Mouse (Mus musculus): ENCODE results near the gene Shank3.

The Shank3 gene

DNA sequence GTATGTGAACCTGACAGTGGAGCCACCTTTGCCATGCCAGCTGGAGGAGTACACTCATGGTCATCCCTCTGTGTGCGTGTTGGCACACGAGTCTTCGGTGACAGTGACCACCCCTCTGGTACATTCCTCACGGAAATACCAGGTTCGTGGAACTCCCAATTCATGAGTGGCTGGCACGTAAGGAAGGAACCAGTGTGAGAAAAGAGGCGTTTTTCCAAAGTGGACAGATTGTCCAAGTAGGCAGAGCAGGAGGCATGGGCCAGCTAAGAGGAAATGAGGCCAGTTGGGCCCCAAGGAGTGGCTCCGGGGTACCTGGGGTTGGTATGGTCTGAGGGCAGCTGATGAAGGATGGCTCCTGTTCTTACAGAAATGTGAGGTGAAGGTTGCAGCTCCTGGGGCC, 26.0 kb downstream of the Shank3 start:
- no peak for DNase-seq

DNA sequence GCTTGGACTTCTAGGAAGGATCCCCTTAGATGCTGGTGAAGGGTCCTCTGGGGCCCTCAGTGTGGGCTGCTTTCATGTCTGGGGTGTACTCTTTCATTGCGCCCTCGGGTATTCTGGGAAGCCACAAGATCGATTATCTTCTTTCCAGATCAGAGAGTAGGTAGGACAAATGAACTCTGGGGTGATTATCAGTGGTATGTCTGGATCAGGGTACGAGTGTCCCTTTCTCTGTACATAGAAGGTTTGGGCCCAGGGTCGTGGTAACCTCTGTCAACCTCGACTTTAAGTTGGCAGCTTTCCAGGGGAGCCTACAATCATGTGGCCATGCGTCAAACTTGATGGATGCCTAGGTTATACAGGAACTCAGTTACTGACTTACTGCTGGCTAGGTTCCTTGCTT, 26.5 kb downstream of the Shank3 start:
- no peak for DNase-seq

DNA sequence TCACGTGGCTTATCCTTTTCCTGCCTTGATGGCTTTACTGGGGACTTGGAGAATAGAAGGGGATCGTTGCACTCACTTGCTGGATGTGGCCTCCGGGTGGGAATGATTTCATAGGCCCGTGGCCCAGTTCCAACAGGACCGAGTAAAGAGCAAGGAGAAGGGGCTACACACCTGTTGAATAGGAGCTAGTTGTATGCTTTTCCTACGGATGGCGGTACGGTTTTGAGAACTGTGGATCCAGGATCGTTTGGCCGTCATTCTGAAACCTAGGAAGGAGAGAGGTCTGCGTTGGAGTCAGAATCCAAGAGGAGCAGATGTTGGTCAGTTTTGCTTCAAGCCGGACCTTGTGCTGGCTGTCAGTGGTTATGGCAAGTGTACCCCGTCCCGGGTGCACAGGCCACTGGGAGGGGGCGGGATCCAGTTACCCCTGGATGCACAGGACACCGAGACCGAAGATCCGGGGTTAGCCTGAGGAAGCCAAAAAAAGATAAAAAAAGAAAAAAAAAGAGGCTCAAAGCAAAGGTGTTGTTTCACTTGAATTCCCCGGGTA, 27.4 kb downstream of the Shank3 start:
- DNase-seq = no peak

DNA sequence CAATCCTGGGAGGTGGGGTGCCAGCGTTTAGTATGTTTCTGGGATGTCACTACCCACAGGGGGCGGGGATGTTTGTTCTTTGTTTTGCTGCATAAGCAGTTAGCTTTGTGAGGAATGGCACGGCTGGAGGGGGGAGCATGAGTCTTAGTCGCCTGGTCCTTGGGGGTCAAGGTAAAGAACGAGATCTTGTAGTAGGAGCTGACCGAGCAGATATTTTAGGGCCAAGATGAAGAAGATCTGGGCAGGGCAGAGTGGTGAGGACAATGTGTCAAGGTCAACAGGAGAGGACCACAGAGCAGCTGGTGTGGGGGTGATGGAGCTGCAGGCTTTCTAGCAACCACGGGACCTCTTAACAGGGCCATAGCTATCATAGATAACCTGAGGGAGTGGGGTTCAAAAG, 28.0 kb downstream of the Shank3 start:
- no peak for DNase-seq

DNA sequence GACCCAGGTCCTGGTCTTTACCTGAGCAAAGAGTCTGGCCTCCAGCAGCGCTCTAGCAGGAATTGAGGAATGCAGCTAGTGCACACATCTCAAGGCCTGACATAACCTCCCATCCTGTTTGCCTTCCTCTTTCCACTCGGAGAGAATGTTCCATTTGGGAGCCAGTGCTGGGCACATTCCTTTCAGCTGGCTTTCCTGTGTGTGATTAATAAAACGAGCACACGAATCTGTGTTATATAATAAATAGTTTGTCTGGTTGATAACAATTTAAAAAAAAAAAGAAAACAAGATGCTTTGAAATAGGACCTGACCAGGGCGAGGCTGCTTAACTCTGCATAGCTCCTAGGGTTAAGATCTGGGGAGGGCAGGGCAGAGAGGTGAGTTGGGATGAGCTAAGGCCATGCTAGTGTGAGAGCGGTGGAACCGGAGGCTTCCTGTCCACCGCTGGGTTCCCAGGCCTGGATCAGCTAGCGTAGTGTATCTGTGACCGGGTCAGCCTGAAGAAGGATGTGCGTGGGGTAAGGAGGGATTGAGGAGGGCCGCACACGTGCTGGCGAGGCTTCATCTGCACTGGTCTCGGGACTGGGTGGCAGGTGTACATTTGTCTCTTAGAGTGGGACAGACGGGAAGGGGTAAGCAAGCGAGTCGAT, 28.9 kb downstream of the Shank3 start:
- peak in 1 of 2 experiments; percentile 16 for DNase-seq

DNA sequence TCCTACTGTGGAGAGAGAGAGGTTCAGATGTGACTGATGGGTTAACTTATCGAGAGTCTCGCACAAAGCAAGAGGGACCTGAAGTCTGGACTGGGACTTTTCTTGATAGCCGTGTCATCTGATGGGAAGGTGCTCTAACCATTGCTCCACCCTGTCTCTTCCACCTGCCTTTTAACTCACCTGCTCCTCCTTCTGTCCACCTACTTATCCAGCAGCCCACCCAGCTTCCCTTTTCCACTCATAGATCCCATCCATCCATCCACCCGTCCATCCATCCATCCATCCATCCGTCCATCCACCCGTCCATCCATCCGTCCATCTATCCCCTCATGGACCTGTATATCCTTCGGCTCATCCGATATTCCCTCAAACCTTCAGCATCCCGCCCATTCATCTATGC, 29.5 kb downstream of the Shank3 start:
- DNase-seq = no peak

DNA sequence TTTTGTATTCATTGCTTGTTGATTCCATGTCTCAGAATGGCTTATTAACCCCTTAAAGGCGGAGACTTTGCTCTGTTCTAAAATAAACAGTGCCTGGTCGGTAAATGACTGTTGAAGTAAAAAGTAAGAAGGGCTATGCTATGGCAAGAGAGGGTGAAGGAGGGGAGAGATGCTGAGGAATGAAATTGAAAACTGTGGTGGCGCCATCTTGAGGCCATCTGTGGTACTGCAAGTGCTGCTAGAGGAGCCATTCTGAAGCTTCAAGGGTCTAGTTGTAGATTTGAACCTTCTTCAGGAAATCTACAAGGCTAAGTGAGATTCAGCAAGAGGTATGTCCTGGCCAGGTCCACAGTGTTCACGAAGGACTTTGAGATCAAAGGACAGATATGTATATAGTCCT, 30.9 kb downstream of the Shank3 start:
- peak; percentile 24 to 64 for DNase-seq

DNA sequence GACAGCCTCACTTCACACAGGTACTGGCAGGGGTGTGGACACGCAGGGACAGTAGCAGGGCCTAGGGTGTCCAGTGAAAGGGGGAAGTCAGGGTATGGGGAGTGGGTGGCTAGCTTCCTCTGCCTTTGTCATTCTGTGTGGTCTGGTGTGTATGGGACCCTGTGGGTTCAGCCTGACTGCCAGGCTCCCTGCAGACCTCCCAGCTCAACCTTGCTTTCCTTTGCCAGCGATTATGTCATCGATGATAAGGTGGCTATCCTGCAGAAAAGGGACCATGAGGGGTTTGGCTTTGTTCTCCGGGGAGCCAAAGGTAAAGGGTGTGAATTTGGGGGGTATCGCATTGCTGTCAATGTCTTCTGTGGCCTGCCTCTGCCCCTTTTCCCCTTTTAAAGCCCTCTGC, 32.0 kb downstream of the Shank3 start:
- no peak for DNase-seq

DNA sequence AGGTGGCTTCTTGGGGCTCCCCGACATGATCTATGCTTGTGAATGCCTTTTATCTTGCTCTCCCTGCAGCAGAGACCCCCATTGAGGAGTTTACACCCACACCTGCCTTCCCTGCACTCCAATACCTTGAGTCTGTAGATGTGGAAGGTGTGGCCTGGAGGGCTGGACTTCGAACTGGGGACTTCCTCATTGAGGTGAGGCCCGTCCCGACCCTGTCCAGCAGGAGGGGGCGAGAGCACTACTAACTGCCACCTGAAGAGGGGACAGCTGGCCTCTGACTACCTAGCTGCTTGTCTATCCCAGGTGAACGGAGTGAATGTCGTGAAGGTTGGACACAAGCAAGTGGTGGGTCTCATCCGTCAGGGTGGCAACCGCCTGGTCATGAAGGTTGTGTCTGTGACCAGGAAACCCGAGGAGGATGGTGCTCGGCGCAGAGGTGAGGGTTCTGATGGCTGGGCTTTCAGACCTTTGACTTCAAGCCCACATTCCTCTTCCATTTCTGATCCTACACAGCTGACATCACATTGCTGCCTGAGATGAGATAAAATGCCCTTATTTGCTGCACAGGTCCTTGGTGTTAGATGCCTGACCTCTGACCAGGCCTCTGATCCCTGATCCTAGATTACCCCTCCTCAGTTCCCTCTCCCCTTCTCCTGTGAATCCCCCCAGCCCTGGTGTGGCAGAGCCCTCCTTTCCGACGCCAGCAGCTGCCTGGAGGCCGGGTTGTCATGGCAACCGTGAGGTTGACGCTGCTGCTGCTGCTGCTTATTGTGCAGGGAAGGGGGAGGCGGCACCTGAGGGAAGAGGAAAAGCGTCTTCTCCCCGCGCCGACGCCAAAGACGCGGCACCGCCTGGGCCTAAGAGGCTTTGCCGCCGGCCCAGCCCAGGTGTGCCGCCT, 32.9 kb downstream of the Shank3 start:
- no peak for DNase-seq

DNA sequence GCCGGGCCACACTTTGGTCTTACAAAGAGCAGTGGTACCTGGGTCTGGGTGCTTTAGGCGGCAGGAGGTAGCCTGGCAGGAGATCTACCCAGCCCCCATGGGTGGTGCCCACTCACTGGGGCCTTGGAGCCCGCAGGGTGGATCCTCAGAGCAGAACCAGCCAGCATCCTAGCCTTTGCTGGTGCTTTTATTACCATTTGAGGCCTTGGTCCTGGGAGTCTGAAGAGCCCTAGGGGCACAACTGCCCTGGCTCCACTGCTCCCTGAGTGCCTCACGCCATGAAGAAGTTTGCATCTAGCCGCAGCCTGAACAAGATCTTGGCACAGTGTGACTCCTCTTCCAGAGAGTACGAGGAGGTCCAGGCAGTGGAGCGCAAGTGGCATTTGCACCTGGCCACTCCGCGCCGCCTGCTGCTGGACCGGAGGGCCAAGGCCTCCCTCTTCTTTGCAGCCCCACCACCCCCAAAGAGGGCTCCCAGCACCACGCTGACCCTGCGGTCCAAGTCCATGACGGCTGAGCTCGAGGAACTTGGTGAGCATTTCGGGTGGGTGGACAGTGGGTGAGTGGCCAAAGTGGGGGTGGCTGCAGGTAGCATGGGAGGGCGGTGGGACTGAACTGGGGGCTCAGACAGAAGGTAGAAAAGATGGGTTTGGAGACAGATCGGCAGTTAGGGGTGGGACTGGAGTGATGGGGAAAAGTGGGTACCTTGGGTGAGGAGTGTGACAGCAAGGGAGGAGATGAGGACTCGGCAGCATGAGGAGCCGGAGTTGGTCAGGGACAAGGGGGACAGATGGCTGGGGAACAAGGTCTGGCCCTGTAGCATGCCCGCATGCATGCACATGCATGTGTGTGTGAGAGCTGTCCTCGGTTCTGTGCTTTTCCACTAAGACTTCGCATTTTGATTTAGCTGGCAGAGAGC, 33.8 kb downstream of the Shank3 start:
- DNase-seq = no peak

DNA sequence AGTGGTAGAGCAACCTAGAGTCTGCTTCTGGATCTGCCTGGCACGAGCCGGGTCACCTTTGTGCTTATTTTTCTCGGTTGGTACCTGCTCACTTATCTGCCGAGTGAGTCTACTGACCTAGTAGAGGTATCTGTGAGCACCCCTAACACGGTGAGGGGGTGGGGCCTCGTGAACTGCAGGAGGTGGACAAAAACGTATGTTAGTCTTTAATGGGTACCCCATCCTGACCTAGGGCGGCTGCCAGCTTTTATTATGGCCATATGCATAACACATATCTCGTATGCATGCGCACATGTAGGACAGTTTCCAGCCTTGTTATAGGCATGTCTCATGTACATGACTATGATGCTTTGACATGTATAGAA, 34.4 kb downstream of the Shank3 start:
- DNase-seq = no peak

DNA sequence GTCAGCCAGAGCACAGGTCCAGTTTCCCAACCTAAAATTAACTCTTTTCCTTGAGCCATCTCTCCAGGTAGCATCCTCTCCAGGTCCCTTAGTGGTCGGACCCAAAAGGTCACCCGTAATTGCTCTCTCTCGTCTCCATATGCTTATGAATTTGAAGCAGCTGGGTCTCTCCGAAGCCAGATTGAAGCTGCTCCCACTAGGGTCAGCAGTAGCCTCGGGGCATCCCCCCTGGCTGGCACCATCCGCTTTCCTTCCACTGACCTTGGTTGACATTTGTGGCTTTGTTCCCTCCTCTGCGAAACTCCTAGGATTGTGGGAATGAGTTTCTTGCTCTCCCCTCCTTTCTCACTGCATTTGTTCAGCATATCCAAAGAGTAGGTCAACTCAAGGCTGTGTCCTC, 44.7 kb downstream of the Shank3 start:
- DNase-seq = no peak

DNA sequence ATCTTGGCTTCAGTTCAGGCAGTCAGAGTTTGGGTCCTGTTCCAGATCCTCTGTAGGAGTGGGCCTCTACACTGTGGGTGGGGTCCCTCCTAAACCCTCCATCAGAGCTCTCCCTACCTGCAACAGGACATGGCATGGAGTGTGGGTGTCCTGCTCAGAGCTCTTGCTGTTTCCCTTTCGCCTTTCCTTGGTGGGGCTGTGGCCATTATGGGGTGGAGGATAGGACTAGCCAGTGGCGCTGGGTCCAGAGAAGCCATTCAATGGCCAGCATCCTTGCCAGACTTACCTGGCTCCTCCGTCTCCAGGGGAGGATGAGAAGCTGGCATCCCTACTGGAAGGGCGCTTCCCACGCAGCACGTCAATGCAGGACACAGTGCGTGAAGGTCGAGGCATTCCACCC, 47.9 kb downstream of the Shank3 start:
- DNase-seq = no peak

DNA sequence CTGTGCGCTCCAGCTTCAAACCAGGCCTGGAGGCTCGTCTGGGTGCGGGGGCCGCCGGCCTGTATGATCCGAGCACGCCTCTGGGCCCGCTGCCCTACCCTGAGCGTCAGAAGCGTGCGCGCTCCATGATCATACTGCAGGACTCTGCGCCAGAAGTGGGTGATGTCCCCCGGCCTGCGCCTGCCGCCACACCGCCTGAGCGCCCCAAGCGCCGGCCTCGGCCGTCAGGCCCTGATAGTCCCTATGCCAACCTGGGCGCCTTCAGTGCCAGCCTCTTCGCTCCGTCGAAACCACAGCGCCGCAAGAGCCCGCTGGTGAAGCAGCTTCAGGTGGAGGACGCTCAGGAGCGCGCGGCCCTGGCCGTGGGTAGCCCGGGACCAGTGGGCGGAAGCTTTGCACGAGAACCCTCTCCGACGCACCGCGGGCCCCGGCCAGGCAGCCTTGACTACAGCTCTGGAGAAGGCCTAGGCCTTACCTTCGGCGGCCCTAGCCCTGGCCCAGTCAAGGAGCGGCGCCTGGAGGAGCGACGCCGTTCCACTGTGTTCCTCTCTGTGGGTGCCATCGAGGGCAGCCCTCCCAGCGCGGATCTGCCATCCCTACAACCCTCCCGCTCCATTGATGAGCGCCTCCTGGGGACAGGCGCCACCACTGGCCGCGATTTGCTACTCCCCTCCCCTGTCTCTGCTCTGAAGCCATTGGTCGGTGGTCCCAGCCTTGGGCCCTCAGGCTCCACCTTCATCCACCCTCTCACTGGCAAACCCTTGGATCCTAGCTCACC, 48.6 kb downstream of the Shank3 start:
- DNase-seq = no peak

DNA sequence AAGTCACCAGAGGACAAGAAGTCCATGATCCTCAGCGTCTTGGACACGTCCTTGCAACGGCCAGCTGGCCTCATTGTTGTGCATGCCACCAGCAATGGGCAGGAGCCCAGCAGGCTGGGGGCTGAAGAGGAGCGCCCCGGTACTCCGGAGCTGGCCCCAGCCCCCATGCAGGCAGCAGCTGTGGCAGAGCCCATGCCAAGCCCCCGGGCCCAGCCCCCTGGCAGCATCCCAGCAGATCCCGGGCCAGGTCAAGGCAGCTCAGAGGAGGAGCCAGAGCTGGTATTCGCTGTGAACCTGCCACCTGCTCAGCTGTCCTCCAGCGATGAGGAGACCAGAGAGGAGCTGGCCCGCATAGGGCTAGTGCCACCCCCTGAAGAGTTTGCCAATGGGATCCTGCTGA, 49.4 kb downstream of the Shank3 start:
- no peak for DNase-seq

DNA sequence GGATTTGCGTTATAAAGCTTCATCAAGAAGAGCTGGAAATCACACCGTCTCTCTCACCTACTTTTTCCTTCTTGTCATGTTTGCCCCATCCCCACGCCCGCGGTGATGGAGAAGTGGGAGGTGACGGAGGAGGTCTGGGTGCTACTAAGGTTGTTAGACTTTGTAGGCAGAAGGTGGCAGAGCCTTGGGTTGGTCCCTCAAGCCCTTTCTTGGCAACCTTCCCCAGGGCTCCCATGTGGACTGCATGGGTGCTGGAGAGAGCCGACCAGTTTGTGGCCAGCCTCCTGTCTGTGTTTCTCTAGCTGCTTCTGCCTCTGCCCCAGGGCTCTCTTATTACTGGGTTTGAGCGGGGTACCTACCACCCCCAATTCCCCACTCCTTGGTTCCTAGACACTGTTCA, 51.1 kb downstream of the Shank3 start:
- DNase-seq = no peak

DNA sequence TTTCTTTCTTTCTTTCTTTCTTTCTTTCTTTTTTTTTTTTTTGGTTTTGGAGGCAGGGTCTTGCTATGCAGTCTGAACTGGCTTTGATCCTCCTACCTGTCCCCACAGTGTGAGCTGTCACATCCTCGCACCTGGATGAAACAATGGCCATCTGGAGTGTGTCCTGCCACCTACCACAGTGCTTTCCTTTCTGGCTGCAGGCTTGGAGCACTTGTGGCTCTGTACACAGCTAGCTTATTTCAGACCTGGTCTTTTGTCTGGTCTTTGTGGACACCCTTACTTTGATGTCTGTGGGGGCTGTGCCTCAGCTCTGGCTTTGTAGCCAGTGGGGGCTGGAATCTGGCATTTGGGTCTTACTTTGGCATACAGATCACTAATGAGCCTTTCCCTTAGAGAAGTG, 52.3 kb downstream of the Shank3 start:
- no peak for DNase-seq

DNA sequence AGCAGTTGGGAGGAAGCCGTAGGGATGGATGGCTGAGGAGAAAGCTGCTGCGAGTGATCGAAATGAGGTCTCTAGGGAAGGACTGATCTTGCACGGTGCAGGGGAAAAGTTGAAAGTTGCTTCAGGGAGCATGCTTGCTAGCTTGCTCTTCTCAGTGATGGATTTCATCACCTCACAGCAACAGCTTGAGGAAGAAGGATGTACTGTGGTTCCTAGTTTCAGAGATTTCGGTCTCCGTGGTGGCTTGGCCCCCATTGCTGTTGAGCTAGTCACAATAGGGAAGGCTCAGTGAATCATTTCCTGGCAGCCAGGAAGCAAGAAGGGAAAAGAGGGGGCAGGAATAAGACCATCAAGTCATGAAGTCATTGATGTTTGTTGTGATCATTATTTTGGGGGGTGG, 56.2 kb downstream of the Shank3 start:
- no peak for DNase-seq

DNA sequence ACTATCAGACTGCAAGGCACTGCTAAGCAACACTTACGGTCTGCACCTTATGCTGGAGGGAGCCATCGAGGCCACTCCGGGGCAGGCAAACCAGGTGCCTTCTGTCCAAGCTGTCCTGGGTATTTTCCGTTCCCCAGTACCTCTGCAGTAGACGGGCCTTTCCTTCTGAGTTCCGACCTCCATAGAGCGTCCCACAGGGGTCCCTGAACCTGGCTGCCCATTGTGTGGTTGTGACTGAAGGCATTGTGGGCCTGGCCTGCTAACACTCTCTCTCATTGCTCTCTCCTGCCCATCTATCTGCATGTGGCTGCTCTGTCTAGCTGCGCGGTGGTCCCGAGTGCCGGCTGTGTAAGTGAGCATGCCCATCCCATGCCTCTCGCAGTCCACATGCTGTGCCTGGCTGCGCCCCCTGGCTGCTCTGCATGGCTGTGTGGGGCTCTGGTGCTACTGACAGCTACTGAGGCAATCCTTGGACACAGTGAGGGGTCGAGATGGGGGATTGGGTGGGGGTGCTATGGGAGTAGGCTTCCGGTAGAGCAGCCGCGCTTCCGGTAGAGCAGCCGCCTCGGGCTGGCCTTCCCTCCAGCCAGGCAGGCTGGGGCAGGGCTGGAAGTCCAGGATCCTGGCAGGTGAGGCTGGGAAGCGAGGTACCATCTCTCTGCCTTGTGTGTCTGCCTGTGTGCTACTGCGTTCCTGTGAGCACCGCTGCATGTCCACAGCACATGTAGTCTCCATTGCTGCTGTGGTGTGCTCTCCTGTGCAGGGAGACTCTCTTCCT, 57.2 kb downstream of the Shank3 start:
- DNase-seq = no peak

DNA sequence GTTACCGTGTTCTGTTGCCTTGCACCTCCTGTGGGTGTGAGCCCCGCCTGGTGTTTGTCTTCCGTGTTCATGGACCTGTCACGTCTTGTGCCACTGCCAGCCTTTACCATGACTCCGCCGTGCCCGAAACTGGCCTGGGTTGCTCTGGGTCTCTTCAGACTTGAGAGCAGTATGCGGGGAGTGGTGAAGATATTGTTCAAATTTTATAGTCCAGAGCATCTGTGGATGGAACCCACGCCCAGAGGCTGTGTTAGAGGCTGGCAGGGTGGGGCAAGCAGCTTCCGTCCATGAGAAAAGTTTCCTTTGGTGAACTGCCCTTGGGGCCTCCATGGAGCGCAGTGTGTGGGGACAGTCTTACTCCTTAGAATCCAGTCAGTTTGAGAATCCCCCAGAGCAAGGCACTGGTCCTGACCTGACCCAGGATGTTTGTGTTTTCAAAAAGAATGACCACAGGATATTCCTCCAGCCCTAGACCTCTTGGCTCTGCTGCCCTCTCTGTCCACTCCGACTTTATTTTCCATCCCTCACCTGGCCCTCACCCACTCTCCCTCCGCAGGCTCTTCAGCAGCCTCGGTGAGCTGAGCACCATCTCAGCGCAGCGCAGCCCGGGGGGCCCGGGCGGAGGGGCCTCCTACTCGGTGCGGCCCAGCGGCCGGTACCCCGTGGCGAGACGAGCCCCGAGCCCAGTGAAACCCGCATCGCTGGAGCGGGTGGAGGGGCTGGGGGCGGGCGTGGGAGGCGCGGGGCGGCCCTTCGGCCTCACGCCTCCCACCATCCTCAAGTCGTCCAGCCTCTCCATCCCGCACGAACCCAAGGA, 58.0 kb downstream of the Shank3 start:
- no peak for DNase-seq

DNA sequence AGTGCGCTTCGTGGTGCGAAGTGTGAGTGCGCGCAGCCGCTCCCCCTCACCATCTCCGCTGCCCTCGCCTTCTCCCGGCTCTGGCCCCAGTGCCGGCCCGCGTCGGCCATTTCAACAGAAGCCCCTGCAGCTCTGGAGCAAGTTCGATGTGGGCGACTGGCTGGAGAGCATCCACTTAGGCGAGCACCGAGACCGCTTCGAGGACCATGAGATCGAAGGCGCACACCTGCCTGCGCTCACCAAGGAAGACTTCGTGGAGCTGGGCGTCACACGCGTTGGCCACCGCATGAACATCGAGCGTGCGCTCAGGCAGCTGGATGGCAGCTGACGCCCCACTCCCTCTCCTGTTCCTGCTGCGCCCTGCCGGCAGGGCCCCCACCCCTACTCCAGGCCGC, 58.6 kb downstream of the Shank3 start:
- DNase-seq = no peak
